Mouse (Mus musculus) MEL (cell line): ENCODE data around the gene Gm8797.

Experiments used
- BHLHE40 ChIP-seq: IDR thresholded peaks from 2 replicates; pipeline ENCODE4 v1.6.1; 2012; ENCODE audit warnings: low read depth, mild to moderate bottlenecking, inconsistent platforms, low read length, improper control_type of control experiment, borderline replicate concordance
- CTCF ChIP-seq, 3 experiments: IDR thresholded peaks in 2 of 3; conservative IDR thresholded peaks in 1 of 3; 2 replicates each; pipeline ENCODE4 v1.5.1; 2011 to 2012; ENCODE audit warnings: low read length in 3 of 3, low read depth in 2 of 3, mild to moderate bottlenecking in 2 of 3, improper control_type of control experiment in 1 of 3, inconsistent platforms in 1 of 3, mixed read lengths in 1 of 3, moderate library complexity in 1 of 3; ENCODE audit not compliant: control insufficient read depth in 1 of 3, insufficient read depth in 1 of 3, poor library complexity in 1 of 3, severe bottlenecking in 1 of 3
- E2F4 ChIP-seq: IDR thresholded peaks from 2 replicates; pipeline ENCODE4 v1.6.1; 2011; ENCODE audit warnings: low read depth, low read length, improper control_type of control experiment, borderline replicate concordance
- MAX ChIP-seq: IDR thresholded peaks from 2 replicates; pipeline ENCODE4 v1.6.1; 2011; ENCODE audit warnings: low read length, improper control_type of control experiment
- MXI1 ChIP-seq: IDR thresholded peaks from 2 replicates; pipeline ENCODE4 v1.6.1; 2011; ENCODE audit warnings: mild to moderate bottlenecking, low read depth, low read length, improper control_type of control experiment
- POLR2A ChIP-seq, 2 experiments: IDR thresholded peaks; 2 replicates each; pipeline ENCODE4 v1.6.1; 2011 to 2012; ENCODE audit warnings: low read length in 2 of 2, mild to moderate bottlenecking in 2 of 2, control low read depth in 1 of 2, improper control_type of control experiment in 1 of 2, low read depth in 1 of 2, moderate library complexity in 1 of 2; ENCODE audit not compliant: control insufficient read depth in 1 of 2, insufficient read depth in 1 of 2, poor library complexity in 1 of 2
- POLR2AphosphoS2 ChIP-seq: IDR thresholded peaks from 2 replicates; pipeline ENCODE4 v1.6.1; 2011; ENCODE audit warnings: low read length, improper control_type of control experiment
- RAD21 ChIP-seq: IDR thresholded peaks from 2 replicates; pipeline ENCODE4 v1.6.1; 2011; ENCODE audit warnings: mild to moderate bottlenecking, low read depth, low read length, improper control_type of control experiment
- SIN3A ChIP-seq: IDR thresholded peaks from 2 replicates; pipeline ENCODE4 v1.6.1; 2012; ENCODE audit warnings: low read length, improper control_type of control experiment, inconsistent platforms
- SMC3 ChIP-seq: IDR thresholded peaks from 2 replicates; pipeline ENCODE4 v1.6.1; 2011; ENCODE audit warnings: low read depth, low read length, improper control_type of control experiment
- TAL1 ChIP-seq: IDR thresholded peaks from 2 replicates; pipeline ENCODE4 v1.6.1; 2012; ENCODE audit warnings: mild to moderate bottlenecking, inconsistent platforms, low read length, moderate library complexity, mixed read lengths
- ZKSCAN1 ChIP-seq: IDR thresholded peaks from 2 replicates; pipeline ENCODE4 v1.6.1; 2012; ENCODE audit warnings: low read depth, mild to moderate bottlenecking, inconsistent platforms, low read length, improper control_type of control experiment, moderate library complexity
- ZMIZ1 ChIP-seq: IDR thresholded peaks from 2 replicates; pipeline ENCODE4 v1.6.1; 2012; ENCODE audit warnings: low read depth, mild to moderate bottlenecking, inconsistent platforms, low read length, improper control_type of control experiment, moderate library complexity

DNA sequence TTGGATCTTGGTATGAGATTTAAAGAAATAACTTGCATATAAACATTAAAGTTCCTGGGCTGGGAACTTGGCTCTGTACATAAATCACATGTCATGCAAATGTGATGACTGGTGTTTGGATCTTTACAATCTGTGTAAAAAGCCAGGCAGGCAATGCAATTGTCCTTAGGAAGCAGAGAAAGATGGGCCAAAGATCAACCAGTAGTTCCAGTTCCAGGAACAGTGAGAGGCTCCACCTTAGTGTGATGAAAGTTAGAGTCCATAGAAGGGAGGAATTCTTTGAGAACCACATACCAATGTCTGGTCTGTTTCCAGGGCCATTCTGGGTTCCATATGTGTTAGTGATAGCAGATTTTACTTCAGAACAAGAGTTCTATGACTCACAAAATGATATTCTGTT lies 36.1 kb upstream of the Gm8797 start:
- TF ChIP-seq ZMIZ1 (no peak), POLR2A (IDR thresholded peaks at IDR 0.05; ENCODE audit: control insufficient read depth in 1 of 2, insufficient read depth in 1 of 2, low read depth in 1 of 2, low read length in 2 of 2, poor library complexity in 1 of 2) (no peak), SMC3 (no peak), CTCF (IDR thresholded peaks at IDR 0.05 in 2 of 3, conservative IDR thresholded peaks at IDR 0.05 in 1 of 3; ENCODE audit: control insufficient read depth in 1 of 3, insufficient read depth in 1 of 3, low read depth in 2 of 3, low read length in 3 of 3, poor library complexity in 1 of 3, severe bottlenecking in 1 of 3) (no peak), RAD21 (no peak), BHLHE40 (no peak), SIN3A (no peak), MXI1 (no peak), TAL1 (no peak), MAX (no peak), E2F4 (no peak), ZKSCAN1 (no peak), POLR2AphosphoS2 (no peak)
